Mouse (Mus musculus) E14TG2a.4 (cell line): ENCODE data around the gene Ctps.

Experiments
- CTCF ChIP-seq: conservative IDR thresholded peaks from 2 replicates; pipeline ENCODE4 v1.5.1; 2014; ENCODE audit warnings: low read length
- POU5F1 ChIP-seq: IDR thresholded peaks from 2 replicates; pipeline ENCODE4 v1.6.1; 2014; ENCODE audit warnings: low read length, borderline replicate concordance

DNA sequence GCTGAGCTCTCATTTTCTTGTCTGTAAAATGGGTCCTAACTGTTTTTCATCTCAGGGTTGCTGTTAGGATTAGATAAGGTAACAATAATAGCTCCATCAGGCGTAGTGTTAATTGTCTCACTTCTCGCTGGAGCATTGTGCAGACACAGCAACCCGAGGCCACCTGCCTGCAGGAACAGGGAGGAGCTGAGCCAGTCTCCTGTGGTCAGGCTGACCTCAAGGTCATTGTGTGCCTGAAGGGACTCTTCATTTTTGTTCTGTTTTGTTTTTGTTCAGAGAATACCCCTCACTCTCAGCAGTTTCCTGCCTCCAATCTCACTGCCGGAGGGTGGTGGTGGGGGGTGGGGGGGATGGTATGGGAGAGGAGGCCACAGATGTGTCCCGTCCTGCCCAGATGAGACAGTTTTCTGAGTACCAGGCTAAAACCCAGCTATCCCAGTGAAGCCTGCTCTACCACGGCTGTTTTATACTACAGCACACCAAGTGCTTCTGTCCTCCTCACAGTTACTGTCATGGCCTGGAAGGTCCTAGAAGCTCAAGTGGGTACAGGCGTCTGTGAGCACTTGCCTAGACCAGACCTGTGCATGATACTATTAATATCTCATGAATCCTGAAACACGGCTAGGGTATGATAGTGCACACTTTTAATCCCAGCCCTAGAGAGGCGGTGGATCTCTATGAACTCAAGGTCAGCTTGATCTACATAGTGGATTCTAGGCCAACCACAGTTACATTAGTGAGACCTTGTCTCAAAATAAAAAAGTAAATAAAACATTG lies 42.4 kb upstream of the Ctps start:
- TF ChIP-seq CTCF (no peak), POU5F1 (no peak)
